Mouse (Mus musculus) megakaryocyte-erythroid progenitor cell, adult 5-6 weeks (primary cell): ENCODE data around the gene Nanos1. TPM values are rescaled to one million over a fixed set of nuclear protein-coding genes. Genes with fewer than 3 reads are reported as not detected.
A peak's percentile ranks its signal among the peaks of the same experiment; 100 is the strongest.

ENCODE experiments used
- ATAC-seq: replicated peaks from 2 replicates; pipeline ENCODE4 v1.8.0; 2016; ENCODE audit warnings: mild to moderate bottlenecking, inconsistent platforms; ENCODE audit not compliant: severe bottlenecking, poor library complexity, low FRiP score, low TSS enrichment
- total RNA-seq, 2 experiments: library from RNA; stranded (forward) in 1 of 2; stranded (reverse) in 1 of 2; fragments of 200-1000, 215-1000 nt in 1 of 2; fragments of >200 nt in 1 of 2; fragmentation: Nextera tagmentation in 1 of 2; gene quantifications; 2 replicates each; pipeline ENCODE4 v1.2.3; 2014 to 2017

Gene Nanos1
- total RNA-seq, 2 experiments from 2014 or later: 1.2 to 2.5 TPM

GRCm38 (mm10) chr19:60787465-60788150, 31.8 kb downstream of the Nanos1 start:
- ATAC-seq: no peak

- ATAC-seq: no peak
Observed at GRCm38 (mm10) chr19:60788214-60788960, 32.6 kb downstream of the Nanos1 start.

GRCm38 (mm10) chr19:60789452-60789851, 33.7 kb downstream of the Nanos1 start:
- no peak for ATAC-seq

- peak; percentile 49 for ATAC-seq
Observed at GRCm38 (mm10) chr19:60789919-60790506, 34.2 kb downstream of the Nanos1 start.

- peak; percentile 79 for ATAC-seq
Observed at GRCm38 (mm10) chr19:60790551-60791161, 34.9 kb downstream of the Nanos1 start, which contains the start of gene Eif3a. TSS of gene Eif3a (minus strand) at chr19:60790658.

GRCm38 (mm10) chr19:60791164-60791563, 35.4 kb downstream of the Nanos1 start:
- ATAC-seq: no peak

- no peak for ATAC-seq
Observed at GRCm38 (mm10) chr19:60793170-60793707, 37.5 kb downstream of the Nanos1 start.

GRCm38 (mm10) chr19:60795244-60795643, 39.5 kb downstream of the Nanos1 start:
- ATAC-seq: no peak

GRCm38 (mm10) chr19:60797415-60797814, 41.6 kb downstream of the Nanos1 start:
- no peak for ATAC-seq

GRCm38 (mm10) chr19:60799867-60800569, 44.2 kb downstream of the Nanos1 start:
- ATAC-seq: peak; percentile 98

- no peak for ATAC-seq
Observed at GRCm38 (mm10) chr19:60804903-60805302, 49.1 kb downstream of the Nanos1 start.

Other genes starting within 250 kb of the Nanos1 start
- 19.8 and 27.2 TPM in 2 replicates for gene Cacul1, start 175.0 kb upstream of the Nanos1 start, total RNA-seq (2014; fragmentation: Nextera tagmentation)
- gene Cacul1, start 175.0 kb upstream of the Nanos1 start, total RNA-seq (2017): 30.2 and 38.6 TPM in 2 replicates
- gene Eif3a, start 34.7 kb downstream of the Nanos1 start, total RNA-seq (2014; fragmentation: Nextera tagmentation): 344 and 346 TPM in 2 replicates
- gene Eif3a, start 34.7 kb downstream of the Nanos1 start, total RNA-seq (2017): 570 and 597 TPM in 2 replicates
- 27.2 and 27.6 TPM in 2 replicates for gene Fam45a, start 55.6 kb downstream of the Nanos1 start, total RNA-seq (2014; fragmentation: Nextera tagmentation)
- gene Fam45a, start 55.6 kb downstream of the Nanos1 start, total RNA-seq (2017): 22.0 and 38.4 TPM in 2 replicates
- 2.4 and 3.2 TPM in 2 replicates for gene Sfxn4, start 105.5 kb downstream of the Nanos1 start, total RNA-seq (2014; fragmentation: Nextera tagmentation)
- 2.8 and 4.2 TPM in 2 replicates for gene Sfxn4, start 105.5 kb downstream of the Nanos1 start, total RNA-seq (2017)
- 200 and 207 TPM in 2 replicates for gene Prdx3, start 118.6 kb downstream of the Nanos1 start, total RNA-seq (2014; fragmentation: Nextera tagmentation)
- gene Prdx3, start 118.6 kb downstream of the Nanos1 start, total RNA-seq (2017): 228 and 245 TPM in 2 replicates
- gene Grk5, start 133.8 kb downstream of the Nanos1 start, total RNA-seq (2014; fragmentation: Nextera tagmentation): 1.4 and 1.9 TPM in 2 replicates
- gene Grk5, start 133.8 kb downstream of the Nanos1 start, total RNA-seq (2017): 2.1 and 4.0 TPM in 2 replicates